In the genomic region with DNA sequence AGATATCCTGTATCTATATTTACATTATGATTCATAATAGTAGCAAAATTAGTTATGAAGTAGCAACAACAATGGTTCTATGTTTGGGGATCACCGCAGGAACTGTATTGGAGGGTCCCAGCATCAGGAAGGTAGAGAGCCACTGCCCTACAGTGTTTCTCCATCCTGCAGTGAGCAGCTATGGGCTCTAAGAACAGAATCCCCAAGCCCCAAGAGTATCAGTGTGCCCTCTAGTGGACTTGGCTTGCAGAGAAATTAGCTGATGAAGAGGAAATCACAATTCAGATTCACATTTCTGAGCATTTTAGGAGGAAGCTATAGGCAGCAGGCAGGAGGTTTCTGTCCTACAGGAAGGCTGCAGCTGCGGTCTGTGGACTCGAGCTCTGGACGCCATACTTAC, we compare ENCODE assay signal across 8 mouse cellular contexts.
A peak's percentile ranks its signal among the peaks of the same experiment; 100 is the strongest.
DNase-seq lines count a peak whose midpoint lies in the region.

No protein-coding gene starts in this region.

- H3K4me3 ChIP-seq in heart, embryonic 10.5 days, result no peak overlapping the region

- H3K27ac ChIP-seq in heart, embryonic 10.5 days, result no peak overlapping the region

- peaks cover 95% of the 10 kb centered on the region for H3K36me3 ChIP-seq in heart, embryonic 10.5 days

- H3K4me1 ChIP-seq in heart, embryonic 10.5 days, result no peaks in the 10 kb centered on the region

- no peaks in the 10 kb centered on the region for H3K9me3 ChIP-seq in heart, embryonic 10.5 days

- DNase-seq in heart, adult 18-20 months, result peak; percentile 30 to 51
- no peak for DNase-seq in heart, adult 9 months (ENCODE audit: low spot score in 2 of 2)
- peak; percentile 44 for DNase-seq in right cerebral cortex, adult 18-20 months
- no peak for DNase-seq in right cerebral cortex, adult 2 months (ENCODE audit: low spot score in 2 of 2)
- peak; percentile 72 for DNase-seq in embryo, embryonic 10.5 days (ENCODE audit: low spot score)
- DNase-seq in lung, postnatal 14 days, result peak; percentile 55
- no peak for DNase-seq in heart, embryonic 10.5 days (ENCODE audit: low spot score)
- DNase-seq in cerebellum, adult 11-12 months, result no peak

- WGBS in heart, embryonic 10.5 days, result 81% methylated on average over 4 of the region's 4 CpGs

- H3K27me3 ChIP-seq in heart, embryonic 10.5 days (ENCODE audit: insufficient read depth, poor library complexity, severe bottlenecking), result no peaks in the 10 kb centered on the region

Comparison
In these comparisons a context has a peak if more than half of its experiments do, and no peak if none do; other contexts are left out.
1. DNase-seq: peak in heart, adult 18-20 months (2 of 2), right cerebral cortex, adult 18-20 months (single experiment), embryo, embryonic 10.5 days (single experiment) and lung, postnatal 14 days (single experiment); none in heart, adult 9 months (0 of 2), right cerebral cortex, adult 2 months (0 of 2), heart, embryonic 10.5 days (single experiment) and cerebellum, adult 11-12 months (single experiment).